Mouse (Mus musculus) forebrain, embryonic 12.5 days (tissue): ENCODE data around the gene Gata1. TPM values are rescaled to one million over a fixed set of nuclear protein-coding genes. Genes with fewer than 3 reads are reported as not detected.
"Not testable (repeated sequence)": the region's sequence is repeated elsewhere in the genome, so short reads cannot be mapped to it uniquely, and the experiment has no call there.

ENCODE experiments used
- ATAC-seq: fragments of 200-750 bp; cut with Nextera tagmentation; 2 replicates; pipeline ENCODE4 v1.8.0; 2017; ENCODE audit warnings: moderate TSS enrichment; ENCODE audit not compliant: low FRiP score
- H3K27ac ChIP-seq: fragments of 300-500 bp; sonication (generic); 2 replicates; pipeline ENCODE4 v1.5.1; 2016; ENCODE audit warnings: mild to moderate bottlenecking
- H3K27me3 ChIP-seq: fragments of 300-500 bp; sonication (generic); 2 replicates; pipeline ENCODE4 v1.6.1; 2016; ENCODE audit warnings: mild to moderate bottlenecking
- H3K36me3 ChIP-seq: fragments of 300-500 bp; sonication (generic); replicated peaks from 2 replicates; pipeline ENCODE4 v1.6.1; 2016; ENCODE audit warnings: mild to moderate bottlenecking
- H3K4me1 ChIP-seq: fragments of 300-500 bp; sonication (generic); 2 replicates; pipeline ENCODE4 v1.6.1; 2016
- H3K4me2 ChIP-seq: fragments of 300-500 bp; sonication (generic); 2 replicates; pipeline ENCODE4 v1.6.1; 2016; ENCODE audit warnings: mild to moderate bottlenecking, moderate library complexity
- H3K4me3 ChIP-seq: fragments of 300-500 bp; sonication (generic); replicated peaks from 2 replicates; pipeline ENCODE4 v1.5.1; 2016; ENCODE audit warnings: mild to moderate bottlenecking
- H3K9ac ChIP-seq: fragments of 300-500 bp; sonication (generic); 2 replicates; pipeline ENCODE4 v1.6.1; 2016; ENCODE audit warnings: mild to moderate bottlenecking
- H3K9me3 ChIP-seq: fragments of 300-500 bp; sonication (generic); 2 replicates; pipeline ENCODE4 v1.6.1; 2016
- WGBS: fragments of 180-500 bp; shearing (Covaris S2); methylation state at CpG from one replicate; pipeline ENCODE4 v1.1.7; 2016; 5-methylcytosine and 5-hydroxymethylcytosine counted together
- polyA plus RNA-seq: library from polyadenylated mRNA; unstranded; fragments of >200 nt; fragmentation: Nextera tagmentation; extraction: Ambion mirVana; gene quantifications from 2 replicates; pipeline ENCODE4 v1.2.1, GENCODE M21; 2016

The Gata1 gene
- polyA plus RNA-seq, 1 experiment from 2014 or later: 0.87 TPM

DNA sequence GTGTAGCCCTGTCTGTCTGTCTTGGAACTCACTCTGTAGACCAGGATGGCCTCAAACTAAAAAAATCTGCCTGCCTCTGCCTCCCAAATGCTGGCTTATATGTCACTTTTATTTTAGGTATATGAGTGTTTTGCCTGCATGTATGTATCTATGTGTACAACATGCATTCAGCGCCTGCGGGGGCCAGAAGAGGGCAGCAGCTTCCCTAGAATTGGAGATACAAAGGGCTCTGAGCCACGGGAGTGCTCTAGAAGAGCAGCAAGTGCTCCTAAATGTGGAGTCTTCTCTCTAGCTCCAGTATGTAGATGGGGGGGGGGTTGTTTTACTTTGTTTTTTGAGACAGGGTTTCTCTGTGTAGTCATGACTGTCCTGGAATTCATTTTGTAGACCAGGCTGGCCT lies 62.2 kb downstream of the Gata1 start:
- H3K9me3 ChIP-seq, H3K27me3 ChIP-seq, H3K4me3 ChIP-seq, H3K4me1 ChIP-seq, H3K9ac ChIP-seq, H3K27ac ChIP-seq, H3K36me3 ChIP-seq, ATAC-seq, H3K4me2 ChIP-seq: not testable (repeated sequence)
- 28% methylated on average over 3 of the region's 3 CpGs for whole genome bisulfite sequencing

- H3K4me3 ChIP-seq: no peak overlapping the region
- peaks cover 4% of the 10 kb centered on the region; the same call in 1 of the 2 replicates for H3K4me1 ChIP-seq
- no peaks in the 10 kb centered on the region for H3K9me3 ChIP-seq
- no peak overlapping the region for H3K27ac ChIP-seq
- peaks cover 10% of the 10 kb centered on the region for H3K36me3 ChIP-seq
- 46% methylated on average over 6 of the region's 6 CpGs for WGBS
- peak; percentile 55; the same call in 1 of the 2 replicates for ATAC-seq
- H3K27me3 ChIP-seq: no peaks in the 10 kb centered on the region
- H3K9ac ChIP-seq: no peak overlapping the region
- H3K4me2 ChIP-seq: no peak overlapping the region
Measured at GRCm38 (mm10) chrX:7910473-7910872, 67.4 kb downstream of the Gata1 start.

Other genes with a start within 250 kb of the Gata1 start
- gene Praf2, start 249.6 kb downstream of the Gata1 start, polyA plus RNA-seq: 79.5 and 84.7 TPM in 2 replicates
- 29.6 and 31.1 TPM in 2 replicates for gene Ccdc120, start 227.2 kb downstream of the Gata1 start, polyA plus RNA-seq
- 27.9 and 30.3 TPM in 2 replicates for gene Tfe3, start 215.5 kb downstream of the Gata1 start, polyA plus RNA-seq
- gene Gripap1, start 188.3 kb downstream of the Gata1 start, polyA plus RNA-seq: 75.7 and 84.4 TPM in 2 replicates
- gene Kcnd1, start 155.8 kb downstream of the Gata1 start, polyA plus RNA-seq: 0.95 and 1.5 TPM in 2 replicates
- gene Otud5, start 136.7 kb downstream of the Gata1 start, polyA plus RNA-seq: 60.8 and 63.0 TPM in 2 replicates
- 10.4 and 13.2 TPM in 2 replicates for gene Pim2, start 99.8 kb downstream of the Gata1 start, polyA plus RNA-seq
- 30.4 and 31.8 TPM in 2 replicates for gene Slc35a2, start 94.0 kb downstream of the Gata1 start, polyA plus RNA-seq
- 169 and 181 TPM in 2 replicates for gene Pqbp1, start 78.8 kb downstream of the Gata1 start, polyA plus RNA-seq
- 146 and 158 TPM in 2 replicates for gene Timm17b, start 78.7 kb downstream of the Gata1 start, polyA plus RNA-seq
- gene Gm10491, start 70.2 kb downstream of the Gata1 start, polyA plus RNA-seq: not detected in 2 replicates
- not detected in 2 replicates for gene Gm10490, start 68.5 kb downstream of the Gata1 start, polyA plus RNA-seq
- gene Pcsk1n, start 58.2 kb downstream of the Gata1 start, polyA plus RNA-seq: 57.6 and 59.9 TPM in 2 replicates
- not detected in 2 replicates for gene Eras, start 49.5 kb downstream of the Gata1 start, polyA plus RNA-seq
- gene Hdac6, start 30.2 kb downstream of the Gata1 start, polyA plus RNA-seq: 81.5 and 85.6 TPM in 2 replicates
- 0.31 and 0.42 TPM in 2 replicates for gene Glod5, start 40.4 kb upstream of the Gata1 start, polyA plus RNA-seq
- 83.3 and 87.9 TPM in 2 replicates for gene Suv39h1, start 96.7 kb upstream of the Gata1 start, polyA plus RNA-seq
- gene Was, start 112.4 kb upstream of the Gata1 start, polyA plus RNA-seq: 0.09 and 0.17 TPM in 2 replicates
- gene Wdr13, start 154.8 kb upstream of the Gata1 start, polyA plus RNA-seq: 38.6 and 39.1 TPM in 2 replicates
- 484 and 498 TPM in 2 replicates for gene Rbm3, start 167.8 kb upstream of the Gata1 start, polyA plus RNA-seq
- 13.5 and 14.3 TPM in 2 replicates for gene Tbc1d25, start 198.1 kb upstream of the Gata1 start, polyA plus RNA-seq
- 19.5 and 25.3 TPM in 2 replicates for gene Ebp, start 215.4 kb upstream of the Gata1 start, polyA plus RNA-seq
- gene Porcn, start 228.5 kb upstream of the Gata1 start, polyA plus RNA-seq: 20.1 and 22.9 TPM in 2 replicates